Mouse (Mus musculus) bone marrow macrophage, adult 2 months (primary cell): Measurements from ENCODE around the gene Mpnd.

Source experiments
- CTCF ChIP-seq: IDR thresholded peaks from 2 replicates; pipeline ENCODE4 v1.5.1; 2012; ENCODE audit warnings: low read depth, mild to moderate bottlenecking, low read length, moderate library complexity
- POLR2A ChIP-seq: IDR thresholded peaks from 2 replicates; pipeline ENCODE4 v1.6.1; 2012; ENCODE audit warnings: mild to moderate bottlenecking, low read depth, low read length, borderline replicate concordance

GRCm38 (mm10) chr17:55977301-55977700 is 28.2 kb upstream of the Mpnd start:
- TF ChIP-seq CTCF, result no peak
- TF ChIP-seq POLR2A, result no peak
